Mouse (Mus musculus) kidney, adult 8-10 months (tissue): ENCODE results near the gene Ccdc28a.
A peak's percentile ranks its signal among the peaks of the same experiment; 100 is the strongest.

ENCODE experiments used
- DNase-seq, 2 experiments: peaks; one replicate each; pipeline ENCODE4 v3.0.0; 2022

The Ccdc28a gene

GRCm38 (mm10) chr10:18234560-18235401, at the start of gene Ccdc28a:
Gene Ccdc28a (minus strand): TSS chr10:18234998.
- peak; percentile 94 to 96 for DNase-seq

- peak; percentile 18 to 33 for DNase-seq
Measured at GRCm38 (mm10) chr10:18283991-18284390, 49.2 kb upstream of the Ccdc28a start.

- no peak for DNase-seq
Measured at GRCm38 (mm10) chr10:18276090-18276734, 41.4 kb upstream of the Ccdc28a start.

- no peak for DNase-seq
Measured at GRCm38 (mm10) chr10:18251345-18251744, 16.5 kb upstream of the Ccdc28a start.

GRCm38 (mm10) chr10:18243614-18244013, 8.8 kb upstream of the Ccdc28a start:
- DNase-seq, result peak in 1 of 2 experiments; percentile 11

- DNase-seq, result no peak
Measured at GRCm38 (mm10) chr10:18237191-18237590, 2.4 kb upstream of the Ccdc28a start.

- no peak for DNase-seq
Measured at GRCm38 (mm10) chr10:18236328-18236927, 1.6 kb upstream of the Ccdc28a start.

- DNase-seq, result no peak
Measured at GRCm38 (mm10) chr10:18235402-18235747, 577 bp upstream of the Ccdc28a start.

GRCm38 (mm10) chr10:18233891-18234290, 907 bp downstream of the Ccdc28a start:
- no peak for DNase-seq

- DNase-seq, result no peak
Measured at GRCm38 (mm10) chr10:18224386-18224785, 10.4 kb downstream of the Ccdc28a start.

- no peak for DNase-seq
Measured at GRCm38 (mm10) chr10:18219351-18219750, 15.4 kb downstream of the Ccdc28a start.

- DNase-seq, result no peak
Measured at GRCm38 (mm10) chr10:18214124-18214523, 20.7 kb downstream of the Ccdc28a start.

- DNase-seq, result no peak
Measured at GRCm38 (mm10) chr10:18213373-18213772, 21.4 kb downstream of the Ccdc28a start.

GRCm38 (mm10) chr10:18210726-18211125, 24.1 kb downstream of the Ccdc28a start, which contains the start of gene Ect2l:
Gene Ect2l (minus strand): TSS chr10:18210890.
- DNase-seq, result peak in 1 of 2 experiments; percentile 36

- DNase-seq, result no peak
Measured at GRCm38 (mm10) chr10:18210119-18210518, 24.7 kb downstream of the Ccdc28a start.

- DNase-seq, result no peak
Measured at GRCm38 (mm10) chr10:18204067-18204466, 30.7 kb downstream of the Ccdc28a start.

GRCm38 (mm10) chr10:18202401-18202800, 32.4 kb downstream of the Ccdc28a start:
- no peak for DNase-seq

- no peak for DNase-seq
Measured at GRCm38 (mm10) chr10:18200656-18201055, 34.1 kb downstream of the Ccdc28a start.

- no peak for DNase-seq
Measured at GRCm38 (mm10) chr10:18199919-18200318, 34.9 kb downstream of the Ccdc28a start.

- DNase-seq, result peak; percentile 17 to 37
Measured at GRCm38 (mm10) chr10:18198286-18199015, 36.3 kb downstream of the Ccdc28a start.

- peak; percentile 64 to 82 for DNase-seq
Measured at GRCm38 (mm10) chr10:18197206-18197979, 37.4 kb downstream of the Ccdc28a start.

GRCm38 (mm10) chr10:18194737-18195141, 40.1 kb downstream of the Ccdc28a start:
- no peak for DNase-seq
